Mouse (Mus musculus): ENCODE results near the gene Krtap28-10.

Gene Krtap28-10

GRCm38 (mm10) chr1:83042380-83042779 is at the start of gene Krtap28-10:
Krtap28-10 (minus strand) TSS chr1:83042480.
- DNase-seq (ENCODE audit: low spot score in 2 of 2): no peak

GRCm38 (mm10) chr1:83091268-83091667 is 49.0 kb upstream of the Krtap28-10 start:
- no peak for DNase-seq (ENCODE audit: low spot score in 2 of 2)

GRCm38 (mm10) chr1:83084790-83085189 is 42.5 kb upstream of the Krtap28-10 start:
- no peak for DNase-seq (ENCODE audit: low spot score in 2 of 2)

GRCm38 (mm10) chr1:83077016-83077415 is 34.7 kb upstream of the Krtap28-10 start:
- no peak for DNase-seq (ENCODE audit: low spot score in 2 of 2)

GRCm38 (mm10) chr1:83076190-83076917 is 34.1 kb upstream of the Krtap28-10 start:
- DNase-seq (ENCODE audit: low spot score in 2 of 2): no peak

GRCm38 (mm10) chr1:83075526-83076189 is 33.4 kb upstream of the Krtap28-10 start:
- DNase-seq (ENCODE audit: low spot score in 2 of 2): no peak

GRCm38 (mm10) chr1:83067205-83067604 is 24.9 kb upstream of the Krtap28-10 start:
- no peak for DNase-seq (ENCODE audit: low spot score in 2 of 2)

- no peak for DNase-seq (ENCODE audit: low spot score in 2 of 2)
Observed at GRCm38 (mm10) chr1:83066577-83066976, 24.3 kb upstream of the Krtap28-10 start.

GRCm38 (mm10) chr1:83064851-83065250 is 22.6 kb upstream of the Krtap28-10 start:
- no peak for DNase-seq (ENCODE audit: low spot score in 2 of 2)

- DNase-seq (ENCODE audit: low spot score in 2 of 2): no peak
Observed at GRCm38 (mm10) chr1:83060643-83061042, 18.4 kb upstream of the Krtap28-10 start, which contains the start of gene Krtap28-13. Krtap28-13 (plus strand) TSS chr1:83060930.

GRCm38 (mm10) chr1:83059278-83059677 is 17.0 kb upstream of the Krtap28-10 start, which contains the start of gene A030005K14Rik:
A030005K14Rik (minus strand) TSS chr1:83059378.
- DNase-seq (ENCODE audit: low spot score in 2 of 2): no peak

- no peak for DNase-seq (ENCODE audit: low spot score in 2 of 2)
Observed at GRCm38 (mm10) chr1:83058481-83058880, 16.2 kb upstream of the Krtap28-10 start.

- no peak for DNase-seq (ENCODE audit: low spot score in 2 of 2)
Observed at GRCm38 (mm10) chr1:83044882-83045427, 2.7 kb upstream of the Krtap28-10 start, which contains the start of gene Gm47969. Gm47969 (plus strand) TSS chr1:83044932.

GRCm38 (mm10) chr1:83039080-83039479 is 3.2 kb downstream of the Krtap28-10 start:
- DNase-seq (ENCODE audit: low spot score in 2 of 2): no peak

GRCm38 (mm10) chr1:83038109-83038672 is 4.1 kb downstream of the Krtap28-10 start, which contains the start of gene Slc19a3:
Slc19a3 (minus strand) TSS chr1:83038448.
- DNase-seq (ENCODE audit: low spot score in 2 of 2): no peak

- DNase-seq (ENCODE audit: low spot score in 2 of 2): no peak
Observed at GRCm38 (mm10) chr1:83036892-83037667, 5.2 kb downstream of the Krtap28-10 start.

GRCm38 (mm10) chr1:83034509-83034908 is 7.8 kb downstream of the Krtap28-10 start:
- no peak for DNase-seq (ENCODE audit: low spot score in 2 of 2)

- DNase-seq (ENCODE audit: low spot score in 2 of 2): no peak
Observed at GRCm38 (mm10) chr1:83032508-83032907, 9.8 kb downstream of the Krtap28-10 start.

- no peak for DNase-seq (ENCODE audit: low spot score in 2 of 2)
Observed at GRCm38 (mm10) chr1:83031950-83032349, 10.3 kb downstream of the Krtap28-10 start.

GRCm38 (mm10) chr1:83016556-83016955 is 25.7 kb downstream of the Krtap28-10 start:
- no peak for DNase-seq (ENCODE audit: low spot score in 2 of 2)

GRCm38 (mm10) chr1:83015329-83015879 is 26.9 kb downstream of the Krtap28-10 start:
- DNase-seq (ENCODE audit: low spot score in 2 of 2): no peak

Data from spleen, postnatal 14 days (tissue).